Mouse (Mus musculus): ENCODE data around the gene Gnaz.

DNA sequence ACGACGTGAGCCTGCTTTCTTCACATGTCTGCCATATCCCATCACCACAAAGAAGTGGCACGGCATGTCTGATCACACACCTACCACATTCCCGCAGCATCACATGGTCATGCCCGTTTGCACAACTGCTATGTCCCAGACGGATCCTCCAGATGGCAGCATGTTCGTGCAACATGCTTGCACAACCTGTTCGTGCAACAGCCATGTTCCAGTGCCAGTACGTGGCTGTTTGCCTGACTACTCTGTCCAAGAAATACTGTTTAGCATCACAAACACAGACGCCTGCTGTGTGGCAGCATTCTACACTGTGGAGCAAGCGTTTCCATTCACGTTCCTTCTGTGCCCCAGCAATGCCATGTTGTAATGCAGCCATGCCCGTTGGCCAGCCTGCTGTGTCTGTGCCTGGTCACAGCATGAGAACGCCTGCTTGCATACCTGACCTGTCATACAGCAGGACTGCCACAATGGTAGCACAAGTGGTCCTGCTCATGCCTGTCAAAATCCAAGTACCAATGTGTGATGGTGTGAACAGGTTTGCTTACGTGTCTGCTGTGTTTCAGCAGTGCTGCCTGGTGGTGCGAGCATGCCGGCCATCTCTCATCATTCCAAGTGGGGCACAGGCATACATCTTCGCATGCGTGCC is 33.3 kb upstream of the Gnaz start:
- TF ChIP-seq CTCF (IDR thresholded peaks at IDR 0.05; ENCODE audit: control insufficient read depth, insufficient read depth, insufficient replicate concordance, low read depth, low read length), result no peak
- no peak for TF ChIP-seq POLR2A (IDR thresholded peaks at IDR 0.05; ENCODE audit: control insufficient read depth, low read depth, low read length)

Measured in testis, adult 2 months (tissue).